Mouse (Mus musculus) olfactory bulb, adult 2 months (tissue): ENCODE measurements around the gene Mybl2. TPM values are rescaled to one million over a fixed set of nuclear protein-coding genes. Genes with fewer than 3 reads are reported as not detected.

Experiments used
- H3K27ac ChIP-seq: fragments of 200-500 bp; 2 replicates; pipeline ENCODE4 v1.5.1; 2012; ENCODE audit warnings: low read depth, low read length; ENCODE audit not compliant: insufficient read depth
- H3K4me1 ChIP-seq: fragments of 200-500 bp; 2 replicates; pipeline ENCODE4 v1.6.1; 2012; ENCODE audit warnings: low read length; ENCODE audit not compliant: control insufficient read depth, insufficient read depth
- H3K4me3 ChIP-seq: fragments of 200-500 bp; 2 replicates; pipeline ENCODE4 v1.5.1; 2012; ENCODE audit warnings: mild to moderate bottlenecking, low read depth, low read length, moderate library complexity; ENCODE audit not compliant: insufficient read depth
- CTCF ChIP-seq: fragments of 200-500 bp; IDR thresholded peaks from 2 replicates; pipeline ENCODE4 v1.5.1; 2012; ENCODE audit warnings: low read depth, mild to moderate bottlenecking, low read length, moderate library complexity; ENCODE audit not compliant: insufficient read depth
- POLR2A ChIP-seq: fragments of 200-500 bp; IDR thresholded peaks from 2 replicates; pipeline ENCODE4 v1.6.1; 2012; ENCODE audit warnings: mild to moderate bottlenecking, low read depth, low read length, moderate library complexity; ENCODE audit not compliant: insufficient read depth
- WGBS: fragments of 180-500 bp; shearing (Covaris S2); methylation state at CpG from one replicate; pipeline ENCODE4 v1.1.7; 2018; 5-methylcytosine and 5-hydroxymethylcytosine counted together
- polyA plus RNA-seq: library from polyadenylated mRNA; stranded (reverse); fragments of >200 nt; gene quantifications from 2 replicates; pipeline ENCODE4 v1.2.4, GENCODE M21; 2012; ENCODE audit warnings: low replicate concordance; ENCODE audit not compliant: missing spikeins, insufficient read depth, insufficient read length

The Mybl2 gene
- polyA plus RNA-seq, 1 experiment, result not detected

- Histone ChIP-seq H3K4me1 (no peaks in the 10 kb centered on the region), H3K27ac (no peak overlapping the region), H3K4me3 (no peak overlapping the region)
- TF ChIP-seq POLR2A (no peak), CTCF (no peak)
- WGBS, result 77% methylated on average over 6 of the region's 6 CpGs
Measured at GRCm38 (mm10) chr2:163062119-163062508, 7.6 kb downstream of the Mybl2 start.

DNA sequence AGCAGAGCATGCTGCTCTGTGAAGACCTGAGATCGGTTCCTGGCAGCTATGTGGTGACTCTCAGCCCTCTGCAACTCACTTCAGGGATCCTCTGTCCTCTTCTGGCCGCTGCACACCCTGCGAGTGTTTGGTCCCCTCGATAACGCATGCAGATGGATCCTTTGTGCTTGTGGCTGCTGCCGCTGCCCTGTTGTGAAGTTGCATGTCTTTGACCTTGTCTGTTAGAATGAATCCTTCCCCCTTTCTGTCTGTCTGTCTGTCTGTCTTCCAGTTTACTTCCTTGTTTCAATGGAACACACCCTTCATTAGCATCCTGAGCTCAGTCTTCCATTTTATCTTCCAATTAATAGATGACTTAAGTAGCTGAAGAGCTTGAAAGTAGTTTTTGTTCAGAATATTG, 11.8 kb downstream of the Mybl2 start:
- TF ChIP-seq CTCF (no peak), POLR2A (no peak)
- WGBS, result 92% methylated on average over 6 of the region's 6 CpGs
- Histone ChIP-seq H3K4me1 (no peaks in the 10 kb centered on the region), H3K27ac (no peak overlapping the region), H3K4me3 (no peak overlapping the region)

DNA sequence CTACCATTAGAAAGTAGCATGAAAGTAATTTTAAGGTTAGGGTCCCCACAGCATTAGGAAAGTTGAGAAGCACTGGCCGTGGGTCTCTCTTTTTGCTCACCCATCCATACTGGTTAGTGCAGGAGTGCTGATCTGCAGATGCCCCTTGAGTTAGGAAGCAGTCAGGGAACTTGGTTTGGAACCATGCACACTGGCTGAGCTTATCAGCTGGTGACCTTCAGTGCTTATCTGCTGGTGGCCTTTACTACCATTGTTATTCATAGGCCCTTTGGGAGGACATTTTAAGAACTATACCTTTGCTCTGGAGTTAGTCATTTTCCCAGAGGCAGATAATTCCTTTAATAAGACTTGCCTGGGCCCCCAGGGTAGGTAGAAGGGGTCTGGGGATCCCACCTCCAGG, 12.7 kb downstream of the Mybl2 start:
- 91% methylated on average over 1 of the region's 1 CpGs for WGBS
- Histone ChIP-seq H3K4me3 (no peak overlapping the region), H3K4me1 (no peaks in the 10 kb centered on the region), H3K27ac (no peak overlapping the region)
- TF ChIP-seq POLR2A (no peak), CTCF (no peak)

- H3K27ac ChIP-seq, result no peak overlapping the region
- 90% methylated on average over 3 of the region's 3 CpGs for WGBS
- no peak for TF ChIP-seq CTCF
- TF ChIP-seq POLR2A, result no peak
- no peaks in the 10 kb centered on the region for H3K4me1 ChIP-seq
- no peak overlapping the region for H3K4me3 ChIP-seq
Measured at GRCm38 (mm10) chr2:163070213-163070612, 15.7 kb downstream of the Mybl2 start.

- WGBS, result 92% methylated on average over 3 of the region's 3 CpGs
- Histone ChIP-seq H3K4me3 (no peak overlapping the region), H3K4me1 (no peaks in the 10 kb centered on the region), H3K27ac (no peak overlapping the region)
- TF ChIP-seq POLR2A, result no peak
- TF ChIP-seq CTCF, result no peak
Measured at GRCm38 (mm10) chr2:163071590-163071989, 17.1 kb downstream of the Mybl2 start.

GRCm38 (mm10) chr2:163073023-163073757, 18.7 kb downstream of the Mybl2 start:
- Histone ChIP-seq H3K4me1 (no peaks in the 10 kb centered on the region), H3K4me3 (no peak overlapping the region), H3K27ac (no peak overlapping the region)
- WGBS, result 97% methylated on average over 9 of the region's 9 CpGs
- no peak for TF ChIP-seq POLR2A
- no peak for TF ChIP-seq CTCF

DNA sequence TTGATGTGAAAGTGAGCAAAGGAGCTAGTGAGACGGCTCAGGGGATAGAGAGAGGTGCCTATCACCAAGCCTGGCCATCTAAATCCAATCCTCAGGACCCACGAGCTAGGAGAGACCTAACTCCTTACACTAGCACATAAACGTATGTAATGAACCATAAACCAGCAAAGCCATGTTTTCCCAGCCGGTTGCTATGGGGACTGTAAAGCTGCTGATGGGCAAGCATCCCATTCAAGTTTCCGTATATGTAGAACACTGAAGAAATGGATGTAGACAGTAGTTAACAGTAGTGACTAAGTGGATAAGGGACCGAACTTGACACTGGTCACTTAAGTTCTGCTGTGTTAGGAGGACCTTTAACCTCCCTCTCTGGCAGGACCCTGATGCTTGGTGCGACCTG, 19.5 kb downstream of the Mybl2 start:
- no peak for TF ChIP-seq POLR2A
- no peak for TF ChIP-seq CTCF

DNA sequence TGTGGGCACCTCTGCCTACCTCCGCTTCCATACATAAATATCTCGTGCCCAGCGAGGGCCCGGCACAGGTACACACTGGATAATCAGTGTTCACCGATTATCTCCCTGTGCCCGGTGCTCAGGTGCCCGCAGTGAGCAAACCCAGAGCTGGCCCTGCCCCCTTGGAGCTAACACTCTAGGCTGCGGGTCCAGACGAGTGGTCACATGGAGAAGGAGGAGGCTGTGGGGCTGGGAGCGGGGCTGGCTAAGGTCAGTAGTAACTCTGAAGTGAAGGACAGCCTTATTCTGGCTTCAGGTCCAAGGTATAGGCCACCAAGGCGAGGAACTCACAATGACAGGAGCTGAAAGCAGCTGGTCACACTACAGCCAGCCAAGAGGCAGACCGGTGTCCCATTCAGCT, 20.3 kb downstream of the Mybl2 start:
- H3K27ac ChIP-seq, result no peak overlapping the region
- no peaks in the 10 kb centered on the region for H3K4me1 ChIP-seq
- 90% methylated on average over 12 of the region's 12 CpGs for WGBS
- TF ChIP-seq CTCF (no peak), POLR2A (no peak)
- H3K4me3 ChIP-seq, result no peak overlapping the region

More for the DNA sequence above, 19.5 kb downstream of the Mybl2 start:
- no peak overlapping the region for H3K27ac ChIP-seq
- WGBS, result 81% methylated on average over 7 of the region's 7 CpGs
- no peak overlapping the region for H3K4me3 ChIP-seq
- no peaks in the 10 kb centered on the region for H3K4me1 ChIP-seq

GRCm38 (mm10) chr2:163075234-163075633, 20.7 kb downstream of the Mybl2 start:
- Histone ChIP-seq H3K27ac (no peak overlapping the region), H3K4me3 (no peak overlapping the region), H3K4me1 (no peaks in the 10 kb centered on the region)
- WGBS, result 73% methylated on average over 3 of the region's 3 CpGs
- TF ChIP-seq CTCF (no peak), POLR2A (no peak)

GRCm38 (mm10) chr2:163079041-163079440, 24.6 kb downstream of the Mybl2 start:
- TF ChIP-seq CTCF (no peak), POLR2A (no peak)
- no peaks in the 10 kb centered on the region for H3K4me1 ChIP-seq
- no peak overlapping the region for H3K4me3 ChIP-seq
- H3K27ac ChIP-seq, result no peak overlapping the region
- 95% methylated on average over 4 of the region's 4 CpGs for WGBS
